Mouse (Mus musculus) kidney, embryonic 14.5 days (tissue): ENCODE measurements around the gene Olfr523. TPM values are rescaled to one million over a fixed set of nuclear protein-coding genes. Genes with fewer than 3 reads are reported as not detected.
A peak's percentile ranks its signal among the peaks of the same experiment; 100 is the strongest.
"Not testable (repeated sequence)": the region's sequence is repeated elsewhere in the genome, so short reads cannot be mapped to it uniquely, and the experiment has no call there.

ENCODE experiments used
- ATAC-seq: fragments of 200-750 bp; cut with Nextera tagmentation; 2 replicates; pipeline ENCODE4 v1.8.0; 2017; ENCODE audit warnings: moderate number of reproducible peaks, mild to moderate bottlenecking, moderate TSS enrichment, moderate library complexity; ENCODE audit not compliant: low FRiP score, low TSS enrichment
- H3K27ac ChIP-seq: fragments of 300-500 bp; sonication (generic); 2 replicates; pipeline ENCODE4 v1.5.1; 2014; ENCODE audit warnings: low read depth, mild to moderate bottlenecking, low read length, moderate library complexity, mixed read lengths
- H3K27me3 ChIP-seq: fragments of 300-500 bp; sonication (generic); 2 replicates; pipeline ENCODE4 v1.6.1; 2014; ENCODE audit warnings: mild to moderate bottlenecking, low read length; ENCODE audit not compliant: control insufficient read depth, insufficient read depth
- H3K36me3 ChIP-seq: fragments of 300-500 bp; sonication (generic); 2 replicates; pipeline ENCODE4 v1.6.1; 2014; ENCODE audit warnings: low read length, mixed read lengths; ENCODE audit not compliant: control insufficient read depth, insufficient read depth
- H3K4me1 ChIP-seq: fragments of 300-500 bp; sonication (generic); 2 replicates; pipeline ENCODE4 v1.6.1; 2014; ENCODE audit warnings: low read length, mixed read lengths; ENCODE audit not compliant: control insufficient read depth, insufficient read depth
- H3K4me2 ChIP-seq: fragments of 300-500 bp; sonication (generic); replicated peaks from 2 replicates; pipeline ENCODE4 v1.6.1; 2014; ENCODE audit warnings: low read depth, mild to moderate bottlenecking, low read length
- H3K4me3 ChIP-seq: fragments of 300-500 bp; sonication (generic); 2 replicates; pipeline ENCODE4 v1.5.1; 2014; ENCODE audit warnings: mild to moderate bottlenecking, low read length
- H3K9ac ChIP-seq: fragments of 300-500 bp; sonication (generic); 2 replicates; pipeline ENCODE4 v1.6.1; 2014; ENCODE audit warnings: low read depth, mild to moderate bottlenecking, low read length, moderate library complexity
- H3K9me3 ChIP-seq: fragments of 300-500 bp; sonication (generic); 2 replicates; pipeline ENCODE4 v1.6.1; 2016; ENCODE audit warnings: low read length; ENCODE audit not compliant: control insufficient read depth
- WGBS: fragments of 180-500 bp; shearing (Covaris S2); extraction: QIAGEN DNeasy Blood & Tissue Kit; methylation state at CpG from one replicate; pipeline ENCODE4 v1.1.7; 2014; 5-methylcytosine and 5-hydroxymethylcytosine counted together
- polyA plus RNA-seq: library from polyadenylated mRNA; unstranded; fragments of >200 nt; fragmentation: Nextera tagmentation; extraction: Ambion mirVana; gene quantifications from 2 replicates; pipeline ENCODE4 v1.2.1, GENCODE M21; 2014

Olfr523 gene
- polyA plus RNA-seq, result not detected in 2 replicates

DNA sequence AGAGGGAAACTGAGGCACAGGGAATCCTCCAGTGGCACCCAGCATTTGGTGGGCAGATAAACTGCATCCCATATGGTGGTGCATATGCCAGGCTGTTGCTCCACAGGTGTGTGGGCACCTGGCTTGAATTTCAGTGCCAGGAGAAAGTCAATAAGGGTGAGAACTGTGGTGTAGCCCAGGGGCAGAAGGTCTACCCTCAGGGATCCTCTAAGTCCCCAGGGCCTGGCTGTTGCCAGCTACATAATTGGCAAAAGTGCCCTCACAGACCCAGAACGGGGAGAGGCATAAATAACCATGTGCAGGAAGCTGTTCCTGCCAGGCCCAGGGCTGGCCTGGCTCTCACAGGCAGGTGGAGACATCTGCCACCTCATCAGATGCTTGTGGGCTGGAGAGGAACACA is at the start of gene Olfr523:
TSS of gene Olfr523 (plus strand) at position 282 of the 400 bp plus-strand sequence.
- H3K4me3 ChIP-seq, result no peak within 1 kb of the TSS
- H3K27me3 ChIP-seq, result no peaks in the 10 kb centered on the region
- 71% methylated on average over 1 of the region's 1 CpGs for WGBS
- no peaks in the 10 kb centered on the region for H3K4me1 ChIP-seq
- no peak within 1 kb of the TSS for H3K4me2 ChIP-seq
- H3K27ac ChIP-seq, result no peak within 1 kb of the TSS
- no peaks in the 10 kb centered on the region for H3K9me3 ChIP-seq
- H3K36me3 ChIP-seq, result no peaks in the 10 kb centered on the region
- ATAC-seq, result no peak
- no peak within 1 kb of the TSS for H3K9ac ChIP-seq

DNA sequence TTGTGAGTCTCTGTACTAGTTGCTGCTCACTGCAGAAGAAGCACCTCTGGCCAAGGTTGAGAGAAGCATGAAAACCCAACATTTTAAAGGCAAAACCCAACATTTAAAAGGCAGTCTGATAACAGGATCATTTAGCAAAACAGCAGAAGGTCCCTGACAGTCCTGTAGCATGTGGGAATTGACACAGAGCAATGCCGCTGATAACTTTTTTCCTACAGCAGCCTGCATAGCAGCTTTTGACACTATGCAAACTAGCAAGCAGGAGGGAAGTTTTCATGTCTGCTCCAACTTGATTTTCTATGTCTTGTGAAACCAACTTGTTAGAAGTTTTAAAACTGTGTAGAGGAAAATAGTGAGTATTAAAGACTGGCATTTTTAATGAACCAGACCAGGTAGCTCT is 48.6 kb upstream of the Olfr523 start:
- H3K27ac ChIP-seq, result no peak overlapping the region
- no peaks in the 10 kb centered on the region for H3K9me3 ChIP-seq
- no peak overlapping the region for H3K4me2 ChIP-seq
- H3K4me1 ChIP-seq, result peaks cover 4% of the 10 kb centered on the region
- no peaks in the 10 kb centered on the region for H3K27me3 ChIP-seq
- no peak for ATAC-seq
- no peak overlapping the region for H3K9ac ChIP-seq
- no peak overlapping the region for H3K4me3 ChIP-seq
- peaks cover 4% of the 10 kb centered on the region; the same call in 1 of the 2 replicates for H3K36me3 ChIP-seq
- WGBS, result 95% methylated on average over 1 of the region's 1 CpGs

DNA sequence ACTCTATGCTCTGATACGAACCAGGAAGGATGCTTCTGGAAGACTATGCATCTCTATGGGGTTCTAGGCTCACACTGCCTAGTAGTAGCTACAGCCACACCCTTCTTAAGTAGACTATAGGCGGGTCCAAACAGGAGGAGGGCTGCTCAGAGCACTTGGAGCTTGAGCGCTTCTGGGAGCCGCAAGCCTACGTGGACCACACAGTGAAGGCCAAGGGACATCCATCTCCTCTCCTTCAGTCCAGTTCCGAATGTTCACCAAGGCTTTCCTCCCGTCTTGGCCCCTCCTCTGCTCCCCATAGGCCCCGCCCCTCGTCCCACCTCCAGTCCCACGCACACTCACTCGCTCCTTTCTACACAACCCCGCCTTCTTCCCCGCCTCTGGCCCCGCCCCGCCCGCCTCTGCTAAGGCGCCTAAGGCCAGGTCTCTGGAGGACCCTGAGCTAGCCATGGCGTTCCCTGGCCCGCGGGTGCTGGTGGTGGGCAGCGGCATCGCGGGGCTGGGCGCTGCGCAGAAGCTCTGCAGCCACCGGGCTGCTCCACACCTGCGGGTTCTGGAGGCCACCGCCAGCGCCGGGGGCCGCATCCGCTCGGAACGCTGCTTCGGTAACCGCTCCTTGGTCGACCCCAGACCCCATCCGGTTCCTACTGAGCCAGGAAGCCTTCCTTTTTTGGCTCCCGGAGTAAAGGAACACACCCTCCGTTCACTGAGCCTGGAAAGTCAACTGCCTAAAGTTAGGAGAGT is 47.6 kb upstream of the Olfr523 start:
- peaks cover 14% of the 10 kb centered on the region; the same call in 1 of the 2 replicates for H3K36me3 ChIP-seq

DNA sequence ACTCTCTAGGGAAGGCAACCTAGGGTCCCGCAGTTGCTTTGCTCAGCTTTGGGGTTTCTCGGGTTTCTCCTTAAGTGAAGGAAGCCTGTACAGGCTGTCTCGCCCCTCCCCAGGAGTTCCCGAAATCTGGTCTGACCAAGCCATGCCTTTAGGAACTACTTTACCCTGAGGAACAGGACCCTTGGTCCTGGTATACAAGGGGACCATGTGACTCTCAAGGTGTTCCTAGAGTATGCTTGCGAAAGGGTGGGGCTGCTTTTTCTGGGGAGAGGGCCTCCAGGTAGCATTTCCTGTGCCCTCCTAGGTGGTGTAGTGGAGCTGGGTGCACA is 47.0 kb upstream of the Olfr523 start:
- no peaks in the 10 kb centered on the region for H3K9me3 ChIP-seq
- 4% methylated on average over 5 of the region's 5 CpGs for WGBS
- peak overlapping the region; percentile 81 for H3K4me2 ChIP-seq
- peaks cover 4% of the 10 kb centered on the region for H3K4me1 ChIP-seq
- peaks cover 18% of the 10 kb centered on the region; the same call in 1 of the 2 replicates for H3K36me3 ChIP-seq
- ATAC-seq, result 0 out of 2 replicates have a peak, but pooled peaks have one; percentile 3
- H3K4me3 ChIP-seq, result peak overlapping the region; percentile 65
- H3K27me3 ChIP-seq, result no peaks in the 10 kb centered on the region
- H3K9ac ChIP-seq, result peak overlapping the region; percentile 77
- no peak overlapping the region for H3K27ac ChIP-seq

More for the DNA sequence above, 47.6 kb upstream of the Olfr523 start:
- Histone ChIP-seq H3K27ac (no peak overlapping the region), H3K4me2 (peak overlapping the region; percentile 81), H3K9ac (peak overlapping the region; percentile 77), H3K9me3 (no peaks in the 10 kb centered on the region), H3K27me3 (no peaks in the 10 kb centered on the region), H3K4me1 (peaks cover 4% of the 10 kb centered on the region), H3K4me3 (peak overlapping the region; percentile 65)
- 2% methylated on average over 40 of the region's 40 CpGs for WGBS
- ATAC-seq, result peak; percentile 99

DNA sequence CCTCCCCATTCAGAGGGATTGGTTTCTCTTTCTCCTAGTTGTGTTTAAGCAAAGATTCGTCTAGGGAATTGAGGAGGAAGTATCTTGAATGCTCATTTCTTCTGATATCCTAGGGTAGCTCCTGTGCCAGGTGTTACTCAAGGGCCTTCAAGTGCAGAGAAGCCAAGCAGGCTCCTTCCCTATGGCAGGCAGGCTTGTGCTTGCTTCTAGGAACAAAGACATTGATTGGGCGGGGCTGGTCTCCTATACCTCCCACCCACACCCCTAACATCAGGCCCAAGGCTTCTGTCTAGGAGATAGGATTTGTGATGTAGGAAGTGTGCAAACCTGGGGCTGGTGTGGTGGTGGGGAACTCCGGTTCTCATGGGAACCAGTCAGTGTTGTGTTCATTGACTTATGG is 46.1 kb upstream of the Olfr523 start:
- no peak for ATAC-seq
- H3K4me1 ChIP-seq, result peaks cover 4% of the 10 kb centered on the region
- no peak overlapping the region for H3K9ac ChIP-seq
- H3K27me3 ChIP-seq, result no peaks in the 10 kb centered on the region
- H3K4me2 ChIP-seq, result no peak overlapping the region; the same call in 1 of the 2 replicates
- WGBS, result 92% methylated on average over 3 of the region's 3 CpGs
- no peak overlapping the region for H3K27ac ChIP-seq
- no peak overlapping the region for H3K4me3 ChIP-seq
- H3K9me3 ChIP-seq, result no peaks in the 10 kb centered on the region
- H3K36me3 ChIP-seq, result peaks cover 18% of the 10 kb centered on the region; the same call in 1 of the 2 replicates

DNA sequence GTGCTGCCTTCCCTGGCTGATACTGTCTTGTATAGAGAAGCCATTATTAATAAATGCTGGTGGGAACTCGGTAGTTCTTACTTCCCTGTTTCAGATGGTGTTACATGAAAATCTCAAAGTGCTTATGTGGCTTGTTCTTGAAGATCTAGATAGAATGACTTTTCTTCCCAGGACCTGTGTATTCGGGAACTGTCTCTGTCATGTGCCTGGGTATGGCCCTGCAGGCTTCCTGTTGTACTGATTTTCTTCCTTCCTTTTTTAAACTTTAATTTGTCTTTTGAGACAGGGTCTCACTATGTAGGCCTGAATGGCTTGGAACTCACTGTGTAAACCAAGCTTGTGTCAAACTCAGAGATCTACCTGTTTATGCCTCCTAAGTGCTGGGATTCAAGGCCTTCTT is 45.1 kb upstream of the Olfr523 start:
- Histone ChIP-seq H3K36me3 (peaks cover 18% of the 10 kb centered on the region; the same call in 1 of the 2 replicates), H3K9me3 (no peaks in the 10 kb centered on the region), H3K9ac (no peak overlapping the region), H3K27me3 (no peaks in the 10 kb centered on the region), H3K4me2 (no peak overlapping the region), H3K27ac (no peak overlapping the region), H3K4me1 (peaks cover 4% of the 10 kb centered on the region), H3K4me3 (no peak overlapping the region)
- WGBS, result 86% methylated on average over 2 of the region's 2 CpGs
- no peak for ATAC-seq

DNA sequence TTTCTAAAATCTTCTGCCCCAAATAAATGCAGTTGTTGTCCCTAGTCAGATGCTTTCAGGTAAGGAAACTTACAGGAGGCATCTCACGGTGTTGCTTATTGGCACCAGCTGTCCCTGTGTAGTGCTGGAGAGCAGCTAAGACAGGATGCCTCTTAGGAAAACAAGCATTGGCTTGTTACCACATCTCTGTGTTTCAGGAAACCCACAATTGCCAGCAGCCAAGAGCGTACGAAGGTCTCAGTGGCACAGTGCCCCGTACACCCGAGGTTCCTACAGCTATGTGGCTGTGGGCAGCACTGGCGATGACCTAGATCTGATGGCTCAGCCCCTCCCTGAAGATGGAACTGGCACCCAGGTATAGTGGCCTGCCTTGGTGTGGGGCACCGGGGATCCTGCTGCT is 40.8 kb upstream of the Olfr523 start:
- H3K27ac ChIP-seq, H3K4me2 ChIP-seq, H3K4me1 ChIP-seq, H3K9ac ChIP-seq, ATAC-seq, H3K27me3 ChIP-seq, H3K4me3 ChIP-seq, H3K9me3 ChIP-seq: not testable (repeated sequence)
- WGBS, result 89% methylated on average over 7 of the region's 7 CpGs
- H3K36me3 ChIP-seq, result peaks cover 18% of the 10 kb centered on the region; the same call in 1 of the 2 replicates

DNA sequence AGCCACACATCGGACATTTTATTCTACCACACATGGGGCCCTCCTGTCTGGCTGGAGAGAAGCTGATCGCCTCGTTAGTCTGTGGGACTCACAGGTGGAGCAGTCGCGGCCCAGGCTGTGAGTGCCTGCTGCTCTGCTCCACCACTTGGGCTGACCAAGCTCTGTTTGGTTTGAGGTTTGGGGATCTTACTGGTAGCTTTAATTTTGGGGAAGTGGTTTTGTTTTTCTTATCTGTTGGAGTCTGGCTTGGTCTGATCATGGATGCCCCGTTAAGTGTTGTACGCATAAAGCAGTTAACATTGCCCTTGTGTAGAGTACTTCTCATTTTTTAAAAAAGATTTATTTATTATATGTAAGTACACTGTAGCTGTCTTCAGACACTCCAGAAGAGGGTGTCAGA is 39.0 kb upstream of the Olfr523 start:
- H3K4me1 ChIP-seq, H3K27me3 ChIP-seq, H3K4me2 ChIP-seq, H3K4me3 ChIP-seq, H3K9me3 ChIP-seq, H3K9ac ChIP-seq, H3K27ac ChIP-seq, ATAC-seq: not testable (repeated sequence)
- peaks cover 18% of the 10 kb centered on the region; the same call in 1 of the 2 replicates for H3K36me3 ChIP-seq
- WGBS, result 94% methylated on average over 3 of the region's 7 CpGs

DNA sequence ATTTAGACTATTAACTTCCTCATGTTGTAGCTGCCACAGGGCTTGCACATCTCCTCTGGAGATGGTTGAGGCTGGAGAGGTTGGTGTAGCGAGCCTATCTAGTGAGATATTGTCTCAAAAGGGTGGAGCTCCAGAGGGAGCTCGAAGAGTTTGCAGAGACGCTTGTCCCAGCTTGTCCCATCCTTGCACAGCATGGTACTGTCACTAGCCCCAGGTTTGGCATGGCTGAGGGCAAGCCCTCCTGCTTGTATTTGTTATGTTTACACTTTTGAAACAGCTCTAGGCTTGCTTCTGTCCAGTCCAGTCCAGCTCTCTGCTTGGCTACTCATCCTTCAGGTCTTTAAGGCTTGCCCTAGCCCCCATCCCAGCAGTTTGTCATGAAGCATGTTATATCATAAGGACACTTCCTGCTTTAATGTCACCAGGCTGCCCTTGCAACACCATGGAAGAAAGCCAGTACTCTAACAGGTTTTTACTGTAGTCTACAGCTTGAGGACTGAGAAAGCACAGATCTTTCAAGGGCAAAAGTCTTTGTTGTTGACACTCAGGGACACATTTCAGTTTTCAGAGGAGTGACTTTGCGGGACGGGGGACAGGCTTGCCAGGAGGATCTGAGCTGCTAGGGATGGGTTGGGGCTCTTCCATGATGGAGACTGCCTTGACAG is 37.8 kb upstream of the Olfr523 start:
- Histone ChIP-seq H3K27ac (no peak overlapping the region), H3K4me1 (no peaks in the 10 kb centered on the region), H3K36me3 (peaks cover 7% of the 10 kb centered on the region; the same call in 1 of the 2 replicates), H3K9me3 (no peaks in the 10 kb centered on the region), H3K4me2 (no peak overlapping the region), H3K27me3 (no peaks in the 10 kb centered on the region), H3K4me3 (no peak overlapping the region), H3K9ac (no peak overlapping the region)
- no peak for ATAC-seq
- WGBS, result 88% methylated on average over 5 of the region's 5 CpGs
